Mouse (Mus musculus) urinary bladder, postnatal 36 days (tissue): ENCODE measurements around the gene Hmga2.

Experiments
- DNase-seq, 2 experiments: peaks; one replicate each; pipeline ENCODE4 v3.0.0; 2022; ENCODE audit warnings: low spot score in 2 of 2, mixed read lengths in 1 of 2

Hmga2 gene

DNA sequence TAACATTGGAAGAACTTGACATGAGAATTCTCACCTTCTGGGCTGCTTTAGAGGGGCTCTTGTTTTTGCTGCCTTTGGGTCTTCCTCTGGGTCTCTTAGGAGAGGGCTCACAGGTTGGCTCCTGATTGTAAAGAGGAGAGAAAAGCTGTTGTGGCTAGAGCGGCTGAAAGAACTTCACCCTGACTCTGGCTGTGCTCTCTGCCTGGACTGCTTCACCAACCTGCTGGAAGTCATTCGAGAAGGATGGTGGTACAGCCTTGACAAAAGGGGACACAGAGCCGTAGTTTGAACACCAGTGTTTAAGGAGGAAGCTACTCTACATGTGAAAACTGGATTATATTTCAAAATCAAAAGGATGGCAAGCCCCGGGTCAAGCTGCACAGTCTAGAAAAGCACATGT, 3.1 kb downstream of the Hmga2 start:
- no peak for DNase-seq

DNA sequence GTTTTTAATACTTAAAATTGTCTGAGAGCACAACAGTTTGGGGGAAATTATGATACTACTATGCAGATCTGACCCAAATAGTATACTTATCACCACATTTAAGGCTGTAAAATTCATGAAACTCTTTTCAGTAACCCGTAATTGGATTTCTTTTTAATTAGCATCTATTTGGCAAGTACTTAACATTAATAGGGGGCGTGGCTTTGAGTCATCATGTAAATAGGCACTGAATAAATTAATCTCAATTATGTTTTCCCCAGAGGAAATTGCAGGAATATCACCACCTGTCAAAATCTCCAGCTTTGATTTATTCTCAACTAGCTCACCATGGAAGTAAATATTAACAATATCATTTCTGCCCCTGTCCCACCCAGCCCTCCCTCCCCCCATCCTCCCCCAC, 3.7 kb downstream of the Hmga2 start:
- DNase-seq: no peak

DNA sequence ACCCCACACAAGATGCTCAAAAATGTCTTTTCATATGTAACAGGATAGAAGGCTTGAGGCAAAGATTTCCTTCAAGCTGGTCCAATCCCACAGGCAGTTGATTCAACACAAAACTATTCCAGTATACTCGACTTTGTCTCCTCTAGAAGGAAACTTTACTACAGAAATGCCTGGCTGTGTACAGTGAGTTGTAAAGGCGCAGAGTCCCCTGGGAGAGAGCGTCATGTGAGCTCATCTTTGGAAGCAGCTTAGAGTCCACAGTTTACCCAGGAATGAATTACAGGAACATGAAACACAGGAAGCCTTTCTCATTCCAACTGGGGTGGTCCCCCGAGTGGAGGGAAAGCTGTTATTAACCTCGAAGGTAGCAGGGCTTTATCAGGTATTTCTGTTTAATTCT, 11.1 kb downstream of the Hmga2 start:
- no peak for DNase-seq

DNA sequence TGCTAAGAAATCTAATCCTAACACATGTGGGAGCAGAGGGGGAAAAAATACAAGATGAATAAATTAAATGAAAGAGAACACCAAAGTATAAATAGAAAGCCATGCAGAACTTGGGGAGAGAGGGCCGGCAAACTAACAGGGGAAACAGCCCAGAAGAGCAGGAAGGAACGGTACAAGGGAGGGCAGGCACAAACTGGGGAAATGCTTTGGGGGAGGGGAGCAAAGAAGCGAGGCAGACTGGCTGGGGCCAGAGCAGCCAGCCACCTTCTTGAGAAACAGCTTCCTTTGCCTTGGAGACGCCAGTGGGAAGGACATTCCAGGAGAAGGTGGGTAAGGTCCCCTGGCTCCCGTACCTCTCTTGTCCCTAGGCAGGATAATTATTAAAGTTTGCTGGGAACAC, 14.5 kb downstream of the Hmga2 start:
- no peak for DNase-seq

DNA sequence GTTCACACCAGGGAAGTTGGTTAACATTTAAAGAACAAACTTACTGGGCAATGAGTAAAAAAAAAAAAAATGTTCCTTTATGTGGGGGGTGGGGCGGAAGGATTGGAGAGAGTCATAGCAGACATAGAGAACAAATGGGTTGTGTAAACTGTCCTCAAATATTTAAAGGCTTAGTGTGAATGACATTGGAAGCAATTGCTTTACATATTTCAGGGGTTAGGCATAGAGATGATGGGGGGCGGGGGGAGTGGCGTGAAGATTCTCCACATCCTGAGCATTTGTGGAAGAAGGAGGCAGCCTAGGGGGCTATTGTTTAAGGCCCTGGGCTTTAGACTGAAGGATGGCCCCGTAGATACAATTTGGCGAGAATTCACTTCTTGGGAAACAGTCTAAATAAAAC, 15.0 kb downstream of the Hmga2 start:
- no peak for DNase-seq

DNA sequence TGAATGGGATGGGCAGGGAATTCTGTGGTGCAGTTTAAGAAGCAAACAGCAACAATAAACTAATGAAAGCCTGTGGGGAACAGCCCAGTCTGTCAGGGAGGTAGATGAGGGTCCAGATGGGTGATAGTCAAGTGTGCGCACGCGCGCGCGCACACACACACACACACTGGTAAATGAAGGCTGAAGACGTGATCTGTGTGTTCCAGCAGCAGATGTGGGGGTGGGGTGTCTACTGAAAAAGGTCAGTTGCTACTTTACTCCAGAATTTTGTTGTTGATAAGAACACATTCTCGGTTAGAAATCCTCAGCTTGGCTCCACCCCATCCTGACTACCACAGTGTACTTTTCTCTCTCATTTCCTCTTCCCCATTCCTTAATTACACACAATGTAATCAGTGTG, 17.4 kb downstream of the Hmga2 start:
- no peak for DNase-seq

DNA sequence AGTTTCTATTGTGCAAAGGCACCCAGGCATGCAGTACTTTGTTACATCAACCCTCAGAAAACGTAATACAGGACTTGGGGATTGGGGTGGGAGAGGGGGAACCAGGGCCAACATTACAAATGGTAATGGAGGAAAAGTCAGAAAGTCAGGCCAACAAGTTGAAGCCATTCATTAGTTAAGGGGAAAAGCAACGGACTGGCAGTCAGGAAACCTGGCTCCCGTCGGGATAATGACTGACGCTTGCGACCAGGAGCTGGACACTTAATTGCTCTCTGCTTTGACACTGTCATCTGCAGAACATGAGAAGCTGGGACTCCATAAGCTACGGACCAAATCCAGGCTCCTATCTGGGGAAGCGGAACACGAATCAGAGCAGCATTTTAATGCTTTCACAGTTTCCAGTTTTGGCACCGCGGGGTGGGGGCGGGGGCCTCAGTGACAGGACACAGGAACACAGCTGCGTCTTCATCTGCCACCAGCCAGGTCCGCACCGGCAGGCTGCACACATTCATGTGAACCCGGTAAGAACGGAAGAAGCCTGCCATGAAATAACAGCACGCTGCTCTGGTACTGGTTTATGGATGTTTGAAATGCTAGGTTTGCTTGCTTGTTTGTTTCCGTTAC, 26.5 kb downstream of the Hmga2 start:
- DNase-seq: no peak

DNA sequence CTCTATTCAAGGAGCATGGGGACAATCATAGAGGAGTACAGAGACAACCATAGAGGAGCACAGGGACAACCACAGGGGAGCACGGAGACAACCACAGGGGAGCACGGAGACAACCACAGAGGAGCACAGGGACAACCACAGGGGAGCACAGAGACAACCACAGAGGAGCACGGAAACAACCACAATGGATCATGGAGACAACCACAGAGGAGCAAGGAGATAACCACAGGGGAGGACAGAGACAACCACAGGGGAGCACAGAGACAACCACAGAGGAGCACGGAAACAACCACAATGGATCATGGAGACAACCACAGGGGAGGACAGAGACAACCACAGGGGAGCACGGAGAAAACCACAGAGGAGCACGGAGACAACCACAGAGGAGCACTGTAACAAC, 29.5 kb downstream of the Hmga2 start:
- no peak for DNase-seq

DNA sequence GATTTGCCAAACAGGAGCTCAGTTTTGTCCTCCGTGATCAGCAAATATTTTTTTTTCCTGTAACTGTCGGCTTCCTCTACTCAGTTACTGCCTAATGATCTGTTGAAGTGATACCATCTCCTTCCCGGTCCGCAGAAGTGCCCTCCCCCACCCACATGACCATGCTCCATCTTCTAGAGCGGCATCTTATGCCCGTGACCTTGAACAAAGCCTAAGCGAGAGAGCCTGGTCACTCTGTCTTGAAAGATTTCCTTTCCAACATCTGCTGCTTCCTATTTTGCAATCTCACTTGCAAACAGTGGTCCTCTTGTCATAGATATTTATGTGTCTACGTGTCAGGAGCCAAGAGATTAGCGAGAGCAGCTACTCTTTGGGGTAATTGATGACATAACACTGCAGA, 30.1 kb downstream of the Hmga2 start:
- no peak for DNase-seq

DNA sequence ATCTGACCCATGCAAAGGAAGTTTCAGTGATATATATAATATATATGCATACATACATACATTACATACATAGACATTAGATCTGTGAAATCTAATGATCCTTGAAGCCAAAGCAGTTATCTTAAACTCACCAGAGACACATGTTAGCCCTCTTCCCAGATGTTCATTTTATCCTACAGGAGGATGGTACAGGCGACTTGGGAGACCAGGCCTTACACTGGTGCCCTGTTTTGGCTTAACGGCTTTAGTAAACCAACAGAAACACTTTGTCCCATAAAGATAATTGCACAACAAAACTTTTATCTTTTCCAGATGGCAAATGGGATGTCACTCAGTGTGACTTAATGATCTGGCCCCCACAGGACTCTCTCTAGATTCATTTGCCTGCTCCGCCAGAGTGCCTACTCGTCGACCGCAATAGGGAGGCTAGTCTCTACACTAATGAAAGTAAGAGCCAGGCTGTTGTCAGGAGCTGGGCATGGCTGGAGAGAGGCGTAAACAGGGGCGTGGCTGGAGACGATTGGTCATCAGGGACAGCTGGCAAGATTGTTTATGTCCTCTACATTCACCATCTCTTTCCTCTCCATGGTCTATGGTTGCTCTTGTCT, 31.7 kb downstream of the Hmga2 start:
- no peak for DNase-seq

DNA sequence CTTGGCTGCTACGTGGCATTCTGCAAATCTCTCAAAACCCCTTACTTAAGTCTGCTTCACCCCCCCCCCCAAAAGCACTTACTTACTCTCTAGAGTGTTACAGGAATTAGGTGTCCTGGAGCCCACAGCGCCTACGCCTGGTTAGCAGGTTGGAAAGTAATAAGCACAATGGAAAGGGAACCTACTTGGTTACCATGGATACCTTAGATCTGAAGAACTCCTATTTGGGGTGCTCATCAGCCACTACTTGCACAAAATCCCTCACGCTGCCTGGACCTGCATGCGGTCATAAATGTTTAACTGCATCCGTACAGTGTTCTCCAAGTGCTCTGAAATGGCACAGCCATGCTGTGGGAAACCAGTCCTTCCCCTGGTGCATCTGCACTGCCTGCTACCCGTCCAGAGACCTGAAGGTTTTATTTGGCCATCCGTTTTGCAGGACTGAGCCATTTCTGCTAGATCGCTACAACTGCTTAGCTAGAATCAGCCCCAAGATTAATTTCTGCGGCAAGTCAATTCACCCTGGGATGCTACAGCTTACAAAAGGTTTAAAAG, 32.4 kb downstream of the Hmga2 start:
- no peak for DNase-seq

DNA sequence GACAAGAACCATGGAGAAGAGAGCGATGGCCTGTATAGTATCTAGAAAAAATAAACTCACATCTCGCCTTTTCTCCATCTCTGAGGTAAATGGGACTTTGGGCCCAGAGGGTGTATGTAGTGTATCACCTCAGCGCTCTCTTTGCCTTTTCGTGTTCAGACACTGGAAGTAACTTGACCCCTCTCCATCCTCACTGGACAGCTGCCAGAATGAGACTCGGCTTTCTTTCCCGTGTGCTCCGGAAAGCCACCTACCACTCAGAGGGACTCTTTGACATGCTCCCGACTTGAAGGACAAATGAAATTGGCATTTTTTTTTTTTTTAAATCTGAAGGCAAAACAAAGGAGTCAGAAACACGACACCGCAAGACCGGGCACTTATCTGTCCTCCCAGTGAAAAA, 35.0 kb downstream of the Hmga2 start:
- DNase-seq: no peak

DNA sequence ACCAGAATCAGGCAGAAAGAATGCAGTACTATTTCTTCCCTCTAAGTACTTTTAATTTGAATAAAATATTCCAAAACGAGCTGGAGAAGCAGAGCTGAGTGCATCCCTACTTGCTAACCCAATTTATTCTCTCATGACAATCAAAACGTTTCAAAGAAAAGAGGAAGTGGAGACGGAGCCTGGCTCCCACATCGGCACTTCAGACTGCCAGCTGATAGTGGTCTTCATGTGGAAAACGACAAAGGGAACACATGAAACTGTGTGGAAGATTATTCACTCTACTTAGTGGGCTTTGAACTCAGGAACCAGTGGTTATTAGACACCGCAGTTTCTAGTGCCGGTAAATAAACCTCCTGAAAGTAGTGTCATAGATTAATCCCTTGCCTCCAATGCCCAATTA, 41.8 kb downstream of the Hmga2 start:
- no peak for DNase-seq

DNA sequence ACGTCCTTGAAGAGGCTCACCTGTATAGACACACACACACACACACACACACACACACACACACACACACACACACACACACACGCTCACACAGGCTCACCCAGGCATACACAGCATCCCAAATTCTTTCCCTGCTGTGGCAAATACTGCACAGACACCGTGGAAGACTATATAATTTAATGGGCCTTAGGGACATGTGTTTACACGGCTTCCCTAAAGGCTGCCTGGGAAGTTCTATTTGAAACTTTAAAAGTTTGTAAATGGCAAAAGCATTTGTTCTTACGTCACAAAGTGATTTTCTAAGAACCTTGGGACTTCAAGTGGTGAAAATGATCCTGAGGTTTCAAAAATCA, 42.8 kb downstream of the Hmga2 start:
- DNase-seq: no peak

DNA sequence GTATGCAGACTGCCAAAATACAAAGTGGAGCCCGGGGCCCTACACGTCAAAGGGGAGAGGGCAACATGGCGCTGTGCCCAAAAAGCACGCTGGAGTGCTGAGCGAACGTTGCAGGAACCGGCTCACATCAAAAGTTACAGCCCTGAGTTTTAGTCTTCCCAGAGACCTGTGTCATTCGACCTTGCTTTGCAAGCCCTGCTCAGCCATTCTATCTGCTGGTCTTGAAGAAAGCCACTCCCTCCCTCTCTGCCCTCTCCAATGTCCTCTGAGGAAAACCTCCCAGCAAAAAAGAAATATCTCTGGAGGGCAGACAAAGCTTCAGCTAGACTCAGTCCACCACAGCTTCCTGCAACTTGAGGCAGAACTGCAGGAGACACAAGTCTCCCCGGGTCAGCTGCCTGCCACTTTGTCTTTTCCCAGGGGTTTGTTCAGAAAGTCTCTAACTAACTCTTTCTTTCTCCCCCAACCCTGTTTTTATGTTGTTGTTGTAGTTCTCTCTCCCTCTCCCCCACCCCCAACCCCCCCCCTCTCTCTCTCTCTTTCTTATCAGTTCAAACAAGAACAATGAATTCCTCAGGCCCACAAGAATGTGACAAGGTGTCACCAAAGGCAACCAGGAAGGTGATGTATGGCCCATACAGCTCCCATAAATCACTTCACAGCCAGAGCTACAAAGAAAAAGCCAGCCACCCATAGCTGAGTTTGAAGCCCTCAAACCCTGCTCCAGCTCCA, 43.4 kb downstream of the Hmga2 start:
- DNase-seq: no peak

DNA sequence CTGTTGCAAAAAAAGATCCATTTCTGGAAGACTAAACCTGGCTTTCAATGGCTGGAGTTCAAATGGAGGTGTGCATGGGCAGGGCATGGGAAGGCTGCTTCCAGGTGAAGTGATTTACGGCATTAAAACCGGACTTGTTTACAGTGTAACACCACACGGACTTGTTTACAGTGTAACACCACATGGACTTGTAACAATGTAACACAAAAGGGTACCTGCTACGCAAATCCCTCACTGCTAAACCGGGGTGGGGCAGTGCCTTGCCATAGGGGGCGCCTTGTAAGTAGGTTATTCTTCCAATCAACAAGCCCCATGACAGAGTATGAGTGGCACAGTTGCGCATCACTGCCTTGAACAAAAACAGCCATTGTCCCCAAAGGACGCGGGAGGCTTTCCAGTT, 44.2 kb downstream of the Hmga2 start:
- DNase-seq: no peak

DNA sequence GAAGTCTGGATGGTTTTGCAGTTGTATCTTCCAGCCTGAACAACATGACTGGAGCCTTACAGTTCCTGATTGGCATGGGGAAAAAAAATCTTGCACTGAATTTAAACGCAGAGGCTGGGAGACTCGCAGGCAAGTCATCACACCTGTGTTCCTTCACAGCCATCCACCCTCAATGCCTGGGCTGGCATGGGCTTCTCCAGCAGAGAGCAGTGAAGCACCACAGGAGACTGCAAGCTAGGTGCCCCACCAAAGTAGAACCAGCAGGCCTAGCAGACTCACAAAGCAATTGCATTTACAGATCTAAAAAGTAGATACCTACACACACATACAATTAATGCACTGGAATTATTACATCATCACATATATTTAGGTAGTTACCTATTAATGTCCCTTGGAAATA, 44.8 kb downstream of the Hmga2 start:
- DNase-seq: no peak

DNA sequence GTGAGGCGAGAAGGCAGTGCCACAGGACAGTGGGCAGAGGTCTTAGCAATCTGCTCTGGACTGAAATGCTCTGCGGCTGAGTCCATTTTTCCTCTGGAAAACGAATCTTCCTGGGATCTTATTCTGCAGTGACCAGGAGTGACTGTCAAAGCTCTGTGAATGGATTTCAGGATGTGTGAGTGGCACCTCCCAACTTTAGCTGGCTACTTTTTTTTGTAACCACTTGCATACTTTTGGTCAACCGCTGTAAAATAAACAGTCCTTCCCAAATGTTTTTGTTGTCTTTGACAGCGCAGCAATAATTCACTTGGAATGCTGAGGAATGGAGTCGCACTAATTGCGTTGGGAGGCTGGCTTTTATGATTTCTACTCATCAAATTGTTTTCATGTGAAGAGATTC, 45.8 kb downstream of the Hmga2 start:
- DNase-seq: no peak

DNA sequence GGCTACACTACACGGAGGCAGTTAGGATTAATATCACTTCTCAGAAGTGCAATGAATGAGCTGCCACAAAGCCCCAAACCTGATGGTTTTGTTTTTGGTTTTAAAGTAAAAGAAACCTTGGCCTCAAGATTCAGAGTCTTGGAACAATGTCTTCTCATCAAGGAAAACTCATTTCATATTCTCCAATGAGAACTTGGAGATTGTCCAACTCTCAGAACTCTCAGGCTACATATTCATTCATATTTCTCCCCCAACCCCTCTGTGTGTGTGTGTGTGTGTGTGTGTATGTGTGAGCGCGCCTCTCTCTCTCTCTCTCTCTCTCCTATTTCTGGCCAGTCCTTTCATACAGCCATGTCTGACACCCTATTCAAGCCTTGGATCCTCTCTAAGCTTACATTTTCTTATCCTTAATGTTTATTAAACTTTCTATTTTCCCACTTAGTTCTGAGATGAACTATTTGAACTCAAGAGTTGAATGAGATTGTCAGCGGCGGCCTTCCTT, 46.5 kb downstream of the Hmga2 start:
- DNase-seq: no peak

DNA sequence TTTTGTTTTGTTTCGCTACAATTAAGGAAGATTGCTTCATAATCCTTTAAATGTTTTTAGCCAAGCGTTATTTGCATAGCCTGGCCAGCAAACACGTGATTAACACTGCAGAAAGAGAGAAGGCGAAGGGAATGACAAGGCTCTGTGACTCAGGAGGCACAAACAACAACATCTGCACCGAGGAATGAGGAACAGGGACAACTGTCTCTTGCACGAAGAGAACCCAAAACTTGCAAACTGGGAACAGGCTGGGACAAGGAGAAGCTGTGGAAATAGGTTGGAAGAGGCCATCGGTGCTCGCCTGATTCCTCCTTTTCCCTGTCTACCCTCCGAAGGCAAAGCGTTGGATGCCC, 47.1 kb downstream of the Hmga2 start:
- no peak for DNase-seq

DNA sequence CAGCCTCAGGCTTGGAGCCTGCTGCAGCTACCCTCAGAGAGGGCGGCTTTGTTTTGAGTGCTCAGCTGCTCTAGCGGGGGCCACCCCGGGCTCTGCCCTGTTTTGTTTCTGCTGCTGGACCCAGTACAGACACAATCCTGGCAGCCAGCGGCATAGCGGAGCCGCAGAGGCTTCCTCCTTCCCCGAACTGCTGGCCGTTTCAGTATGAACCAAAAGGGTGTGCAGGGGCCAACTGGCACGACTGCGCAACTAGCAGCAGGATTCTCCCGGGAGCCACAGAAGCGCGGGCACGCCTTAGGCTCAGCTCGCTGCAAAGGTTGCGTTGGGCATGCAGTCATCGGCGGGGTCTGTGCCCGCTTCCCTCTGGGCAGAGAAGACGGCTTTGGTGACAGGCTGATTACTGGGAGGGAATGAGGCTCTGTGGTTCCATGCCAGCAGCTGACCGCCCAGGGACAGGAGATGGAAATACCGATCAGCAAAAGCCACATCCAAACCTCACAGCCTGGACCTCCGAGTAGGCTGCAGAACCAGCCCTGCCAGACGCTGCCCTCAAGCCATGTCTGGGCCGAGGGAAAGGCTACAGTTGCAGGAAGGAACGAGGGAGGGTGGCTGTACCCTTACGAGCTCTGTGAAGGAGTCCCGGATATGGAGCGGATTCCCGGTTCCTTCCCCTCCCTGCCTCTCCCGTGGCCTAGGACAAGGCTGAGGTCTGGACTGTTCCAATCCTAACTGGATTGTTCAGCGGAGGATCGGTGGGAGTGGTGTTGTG, 47.7 kb downstream of the Hmga2 start:
- DNase-seq: peak; percentile 9 to 62

DNA sequence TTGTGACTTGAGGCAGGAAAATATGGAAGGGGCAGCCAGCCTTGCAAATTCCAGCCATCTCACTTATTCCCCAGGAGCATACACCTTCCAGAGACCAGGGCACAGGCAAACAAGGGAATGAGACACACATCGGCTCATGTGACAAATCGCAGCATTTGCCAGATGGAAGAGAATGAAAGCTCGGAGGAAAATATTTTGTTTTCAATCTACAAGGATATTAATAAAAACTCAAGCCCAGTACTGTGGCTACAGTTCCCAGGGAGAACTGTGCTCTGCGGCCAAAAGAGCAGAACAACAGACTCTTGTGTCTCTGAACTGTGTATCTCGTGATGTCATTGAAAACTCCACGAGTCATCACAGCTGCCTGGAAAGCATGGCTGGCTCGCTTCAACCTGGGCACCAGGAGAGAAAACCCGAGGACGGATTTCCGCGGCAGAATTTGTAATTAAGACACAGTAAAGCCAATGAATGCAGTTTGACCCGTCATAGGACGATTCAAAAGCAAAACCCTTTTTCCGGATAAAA, 50.1 kb downstream of the Hmga2 start:
- DNase-seq: no peak
